Mouse (Mus musculus) MEL (cell line): ENCODE measurements around the gene Mymx. TPM values are rescaled to one million over a fixed set of nuclear protein-coding genes. Genes with fewer than 3 reads are reported as not detected.
A peak's percentile ranks its signal among the peaks of the same experiment; 100 is the strongest.

ENCODE experiments used
- DNase-seq: peaks from one replicate; pipeline ENCODE4 v3.0.0; 2011; ENCODE audit warnings: low read depth, low spot score
- H3K27ac ChIP-seq: 2 replicates; pipeline ENCODE4 v1.5.1; 2012; ENCODE audit warnings: low read depth, mild to moderate bottlenecking, control low read depth, low read length, moderate library complexity; ENCODE audit not compliant: control insufficient read depth
- H3K27me3 ChIP-seq, 2 experiments: fragments of 150-350 bp in 1 of 2; sonication (generic) in 1 of 2; 2 replicates each; pipeline ENCODE4 v1.6.1; 2012; ENCODE audit warnings: low read length in 2 of 2, mild to moderate bottlenecking in 2 of 2, improper control_type of control experiment in 1 of 2, moderate library complexity in 1 of 2; ENCODE audit not compliant: insufficient read depth in 2 of 2, control insufficient read depth in 1 of 2
- H3K36me3 ChIP-seq, 2 experiments: 2 replicates each; pipeline ENCODE4 v1.6.1; 2012 to 2014; ENCODE audit warnings: low read length in 2 of 2, improper control_type of control experiment in 1 of 2, inconsistent platforms in 1 of 2, mild to moderate bottlenecking in 1 of 2; ENCODE audit not compliant: insufficient read depth in 2 of 2, control insufficient read depth in 1 of 2
- H3K4me1 ChIP-seq, 2 experiments: fragments of 150-350 bp in 1 of 2; sonication (generic) in 1 of 2; 2 replicates each; pipeline ENCODE4 v1.6.1; 2012; ENCODE audit warnings: low read length in 2 of 2, improper control_type of control experiment in 1 of 2, mild to moderate bottlenecking in 1 of 2; ENCODE audit not compliant: insufficient read depth in 2 of 2, control insufficient read depth in 1 of 2
- H3K4me3 ChIP-seq, 2 experiments: fragments of 150-350 bp in 1 of 2; sonication (generic) in 1 of 2; 2 replicates each; pipeline ENCODE4 v1.5.1; 2012; ENCODE audit warnings: low read depth in 2 of 2, low read length in 2 of 2, mild to moderate bottlenecking in 2 of 2, moderate library complexity in 2 of 2, control low read depth in 1 of 2, improper control_type of control experiment in 1 of 2; ENCODE audit not compliant: control insufficient read depth in 1 of 2, insufficient read depth in 1 of 2
- H3K79me2 ChIP-seq: 2 replicates; pipeline ENCODE4 v1.6.1; 2012; ENCODE audit warnings: mild to moderate bottlenecking, low read length, moderate library complexity; ENCODE audit not compliant: control insufficient read depth, poor library complexity, insufficient read depth
- H3K9ac ChIP-seq: 2 replicates; pipeline ENCODE4 v1.6.1; 2012; ENCODE audit warnings: low read depth, mild to moderate bottlenecking, control low read depth, low read length, moderate library complexity; ENCODE audit not compliant: control insufficient read depth, poor library complexity, severe bottlenecking
- H3K9me3 ChIP-seq: fragments of 150-350 bp; sonication (generic); replicated peaks from 2 replicates; pipeline ENCODE4 v1.6.1; 2012; ENCODE audit warnings: mild to moderate bottlenecking, low read length, improper control_type of control experiment, moderate library complexity; ENCODE audit not compliant: insufficient read depth
- CHD2 ChIP-seq: IDR thresholded peaks from 2 replicates; pipeline ENCODE4 v1.6.1; 2011; ENCODE audit warnings: low read length, improper control_type of control experiment
- CTCF ChIP-seq, 3 experiments: IDR thresholded peaks in 2 of 3; conservative IDR thresholded peaks in 1 of 3; 2 replicates each; pipeline ENCODE4 v1.5.1; 2011 to 2012; ENCODE audit warnings: low read length in 3 of 3, low read depth in 2 of 3, mild to moderate bottlenecking in 2 of 3, improper control_type of control experiment in 1 of 3, inconsistent platforms in 1 of 3, mixed read lengths in 1 of 3, moderate library complexity in 1 of 3; ENCODE audit not compliant: control insufficient read depth in 1 of 3, insufficient read depth in 1 of 3, poor library complexity in 1 of 3, severe bottlenecking in 1 of 3
- ELF1 ChIP-seq: IDR thresholded peaks from 2 replicates; pipeline ENCODE4 v1.6.1; 2014; ENCODE audit warnings: low read depth, mild to moderate bottlenecking, inconsistent platforms, low read length, improper control_type of control experiment, moderate library complexity
- ETS1 ChIP-seq: IDR thresholded peaks from 2 replicates; pipeline ENCODE4 v1.6.1; 2012; ENCODE audit warnings: low read depth, mild to moderate bottlenecking, inconsistent platforms, low read length, improper control_type of control experiment, moderate library complexity
- GATA1 ChIP-seq: IDR thresholded peaks from 2 replicates; pipeline ENCODE4 v1.6.1; 2011; ENCODE audit warnings: low read depth, low read length, improper control_type of control experiment
- HCFC1 ChIP-seq: IDR thresholded peaks from 2 replicates; pipeline ENCODE4 v1.6.1; 2012; ENCODE audit warnings: low read depth, mild to moderate bottlenecking, inconsistent platforms, low read length, improper control_type of control experiment, moderate library complexity
- JUND ChIP-seq: IDR thresholded peaks from 2 replicates; pipeline ENCODE4 v1.6.1; 2011; ENCODE audit warnings: low read depth, mild to moderate bottlenecking, improper control_type of control experiment, low read length
- MAFK ChIP-seq: IDR thresholded peaks from 2 replicates; pipeline ENCODE4 v1.6.1; 2011; ENCODE audit warnings: low read depth, mild to moderate bottlenecking, low read length, improper control_type of control experiment, borderline replicate concordance
- MAX ChIP-seq: IDR thresholded peaks from 2 replicates; pipeline ENCODE4 v1.6.1; 2011; ENCODE audit warnings: low read length, improper control_type of control experiment
- MAZ ChIP-seq: IDR thresholded peaks from 2 replicates; pipeline ENCODE4 v1.6.1; 2012; ENCODE audit warnings: low read depth, mild to moderate bottlenecking, inconsistent platforms, low read length, improper control_type of control experiment
- MXI1 ChIP-seq: IDR thresholded peaks from 2 replicates; pipeline ENCODE4 v1.6.1; 2011; ENCODE audit warnings: mild to moderate bottlenecking, low read depth, low read length, improper control_type of control experiment
- NRF1 ChIP-seq: IDR thresholded peaks from 2 replicates; pipeline ENCODE4 v1.6.1; 2014; ENCODE audit warnings: low read depth, mild to moderate bottlenecking, inconsistent platforms, low read length, improper control_type of control experiment, moderate library complexity; ENCODE audit not compliant: poor library complexity, insufficient read depth, severe bottlenecking
- RAD21 ChIP-seq: IDR thresholded peaks from 2 replicates; pipeline ENCODE4 v1.6.1; 2011; ENCODE audit warnings: mild to moderate bottlenecking, low read depth, low read length, improper control_type of control experiment
- RCOR1 ChIP-seq: IDR thresholded peaks from 2 replicates; pipeline ENCODE4 v1.6.1; 2012; ENCODE audit warnings: low read depth, mild to moderate bottlenecking, inconsistent platforms, low read length, improper control_type of control experiment
- SIN3A ChIP-seq: IDR thresholded peaks from 2 replicates; pipeline ENCODE4 v1.6.1; 2012; ENCODE audit warnings: low read length, improper control_type of control experiment, inconsistent platforms
- SMC3 ChIP-seq: IDR thresholded peaks from 2 replicates; pipeline ENCODE4 v1.6.1; 2011; ENCODE audit warnings: low read depth, low read length, improper control_type of control experiment
- TBP ChIP-seq: IDR thresholded peaks from 2 replicates; pipeline ENCODE4 v1.8.0; 2011; ENCODE audit warnings: low read depth, low read length, improper control_type of control experiment
- UBTF ChIP-seq: IDR thresholded peaks from 2 replicates; pipeline ENCODE4 v1.6.1; 2012; ENCODE audit warnings: low read depth, mild to moderate bottlenecking, inconsistent platforms, low read length, improper control_type of control experiment, moderate library complexity, borderline replicate concordance; ENCODE audit not compliant: insufficient read depth
- USF1 ChIP-seq: IDR thresholded peaks from 2 replicates; pipeline ENCODE4 v1.6.1; 2014; ENCODE audit warnings: low read depth, mild to moderate bottlenecking, inconsistent platforms, low read length, improper control_type of control experiment, moderate library complexity
- ZC3H11A ChIP-seq: IDR thresholded peaks from 2 replicates; pipeline ENCODE4 v1.6.1; 2012; ENCODE audit warnings: low read depth, mild to moderate bottlenecking, inconsistent platforms, low read length, improper control_type of control experiment
- polyA plus RNA-seq, 2 experiments: library from polyadenylated mRNA; stranded (reverse) in 1 of 2; unstranded in 1 of 2; fragments of >175 nt in 1 of 2; fragments of >200 nt in 1 of 2; gene quantifications; 2 replicates each; pipeline versions ENCODE4 v1.2.1 to v1.2.4; 2012; ENCODE audit warnings: low replicate concordance in 2 of 2, low read depth in 1 of 2; ENCODE audit not compliant: insufficient read length in 2 of 2, insufficient read depth in 1 of 2, missing spikeins in 1 of 2
- total RNA-seq: library from RNA; depleted of rRNA; stranded (reverse); fragments of 300-350 nt; gene quantifications from 2 replicates; pipeline ENCODE4 v1.2.3, GENCODE M21; 2012

The Mymx gene
- total and polyA plus RNA-seq, 3 experiments: not detected

- TF ChIP-seq CTCF (IDR thresholded peaks at IDR 0.05 in 2 of 3, conservative IDR thresholded peaks at IDR 0.05 in 1 of 3; ENCODE audit: control insufficient read depth in 1 of 3, insufficient read depth in 1 of 3, low read depth in 2 of 3, low read length in 3 of 3, poor library complexity in 1 of 3, severe bottlenecking in 1 of 3) (no peak), SIN3A (peak; percentile 38; the same call in 1 of the 2 replicates), ETS1 (peak; percentile 73), NRF1 (no peak), UBTF (no peak), USF1 (peak; percentile 84), RCOR1 (peak; percentile 64), MAZ (no peak; the same call in none of the 2 replicates), CHD2 (no peak)
These were observed 19.7 kb downstream of the Mymx start (continued) for GRCm38 (mm10) chr17:45582188-45582587.

- peak; percentile 44; the same call in 1 of the 2 replicates for TF ChIP-seq ZC3H11A
- peak; percentile 54; the same call in 1 of the 2 replicates for TF ChIP-seq ELF1
- TF ChIP-seq JUND: no peak
- TF ChIP-seq GATA1: peak; percentile 5; the same call in 1 of the 2 replicates
- TF ChIP-seq CTCF (IDR thresholded peaks at IDR 0.05 in 2 of 3, conservative IDR thresholded peaks at IDR 0.05 in 1 of 3; ENCODE audit: control insufficient read depth in 1 of 3, insufficient read depth in 1 of 3, low read depth in 2 of 3, low read length in 3 of 3, poor library complexity in 1 of 3, severe bottlenecking in 1 of 3): peak; percentile 69 to 97 (median 96)
- TF ChIP-seq MXI1: no peak
- peak; percentile 38 for TF ChIP-seq HCFC1
- peak; percentile 73 for TF ChIP-seq SIN3A
- TF ChIP-seq TBP: peak; percentile 21; the same call in 1 of the 2 replicates
- peak; percentile 63 for TF ChIP-seq RAD21
- TF ChIP-seq ETS1: peak; percentile 22; the same call in 1 of the 2 replicates
- peak; percentile 82 for TF ChIP-seq SMC3
- no peak for TF ChIP-seq MAX
- TF ChIP-seq MAFK: no peak
- Histone ChIP-seq H3K27me3 (no peaks in the 10 kb centered on the region), H3K9ac (peak overlapping the region; percentile 64), H3K4me1 (peaks cover 20 to 39% of the 10 kb centered on the region in 2 experiments), H3K36me3 (peaks cover 0 to 27% of the 10 kb centered on the region in 2 experiments; a peak in 2 of 4 replicates), H3K79me2 (no peaks in the 10 kb centered on the region), H3K4me3 (peak overlapping the region in 1 of 2 experiments; percentile 23; a peak in 1 of 4 replicates), H3K27ac (peak overlapping the region; percentile 80), H3K9me3 (no peaks in the 10 kb centered on the region)
- peak; percentile 95 for DNase-seq
These were observed 20.3 kb downstream of the Mymx start for GRCm38 (mm10) chr17:45581567-45581983.
